14 mouse cellular contexts compared by ENCODE assay signal in genomic region chr8:117781375-117782129, GRCm38 (mm10).
"Had no signal": no experiment of that assay in that cellular context is flagged by ENCODE, and none has a peak within 500 bp of the region (broad histone marks: within the 10 kb centered on the region; RNA-seq: fewer than 3 reads in every experiment).

No protein-coding gene starts in this region.

- H3K36me3 ChIP-seq: liver, embryonic 13.5 days; midbrain, embryonic 12.5 days; midbrain, embryonic 15.5 days; neural tube, embryonic 13.5 days; stomach, embryonic 15.5 days had no signal

- DNase-seq: kidney, adult 9 months; layer of hippocampus, postnatal 36 days; liver, embryonic 13.5 days; lung, adult 2 months; lung, postnatal 14 days; lung, postnatal 4 days; retina, postnatal 1 day; thymus, postnatal 25 days had no signal

- H3K4me1 ChIP-seq: liver, embryonic 13.5 days; midbrain, embryonic 12.5 days; midbrain, embryonic 15.5 days; neural tube, embryonic 13.5 days; stomach, embryonic 15.5 days had no signal

- ATAC-seq: midbrain, embryonic 15.5 days had no signal

- H3K4me3 ChIP-seq: left cerebral cortex, adult 2 months; liver, embryonic 13.5 days; midbrain, embryonic 12.5 days; midbrain, embryonic 15.5 days; myocyte; neural tube, embryonic 13.5 days; stomach, embryonic 15.5 days had no signal

- H3K4me2 ChIP-seq: liver, embryonic 13.5 days; midbrain, embryonic 12.5 days; midbrain, embryonic 15.5 days; neural tube, embryonic 13.5 days; stomach, embryonic 15.5 days had no signal

- H3K9ac ChIP-seq: liver, embryonic 13.5 days; midbrain, embryonic 12.5 days; midbrain, embryonic 15.5 days; neural tube, embryonic 13.5 days; stomach, embryonic 15.5 days had no signal

- H3K27ac ChIP-seq: left cerebral cortex, adult 2 months; liver, embryonic 13.5 days; midbrain, embryonic 12.5 days; midbrain, embryonic 15.5 days; neural tube, embryonic 13.5 days; stomach, embryonic 15.5 days had no signal

- H3K27me3 ChIP-seq: midbrain, embryonic 12.5 days; midbrain, embryonic 15.5 days; neural tube, embryonic 13.5 days; stomach, embryonic 15.5 days had no signal

- H3K9me3 ChIP-seq: liver, embryonic 13.5 days; midbrain, embryonic 12.5 days; midbrain, embryonic 15.5 days; neural tube, embryonic 13.5 days; stomach, embryonic 15.5 days had no signal
